Mouse (Mus musculus): ENCODE measurements around the gene Klk14. TPM values are rescaled to one million over a fixed set of nuclear protein-coding genes. Genes with fewer than 3 reads are reported as not detected.
"Not testable (repeated sequence)": the region's sequence is repeated elsewhere in the genome, so short reads cannot be mapped to it uniquely, and the experiment has no call there.

Gene Klk14
- polyA plus RNA-seq (2015; fragmentation: Nextera tagmentation; extraction: Ambion mirVana), result not detected in 2 replicates

- ATAC-seq, result no peak
- Histone ChIP-seq H3K27me3 (no peaks in the 10 kb centered on the region), H3K4me1 (no peaks in the 10 kb centered on the region)
These were observed at the start of gene Klk14 for GRCm38 (mm10) chr7:43690118-43690517. TSS of gene Klk14 (plus strand) at chr7:43690418.

DNA sequence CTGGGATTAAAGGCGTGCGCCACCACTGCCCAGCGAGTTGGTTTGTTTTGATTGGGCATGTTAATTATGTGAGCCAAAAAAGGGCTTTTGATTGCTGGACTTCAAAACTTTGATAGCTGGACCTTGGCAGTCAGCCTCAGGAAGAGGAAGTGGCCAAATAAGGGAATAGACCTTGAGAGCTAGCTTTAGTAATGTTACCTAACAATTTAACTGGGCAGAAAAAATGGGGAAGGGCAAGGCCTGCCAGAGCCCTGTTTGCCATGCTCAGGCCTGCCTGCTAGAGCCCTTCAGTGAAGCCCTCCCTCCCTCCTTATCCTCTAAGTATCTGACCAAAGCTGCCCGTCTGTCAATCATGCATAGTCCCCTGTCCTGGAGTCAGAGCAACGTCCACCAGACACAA, 47.6 kb upstream of the Klk14 start:
- Histone ChIP-seq H3K4me3 (no peak overlapping the region), H3K9me3 (replicated peaks) (no peaks in the 10 kb centered on the region), H3K4me2 (no peak overlapping the region), H3K9ac (no peak overlapping the region), H3K36me3 (ENCODE audit: poor library complexity, severe bottlenecking) (no peaks in the 10 kb centered on the region), H3K27me3 (no peaks in the 10 kb centered on the region), H3K4me1 (no peaks in the 10 kb centered on the region), H3K27ac (no peak overlapping the region)
- WGBS, result 92% methylated on average over 5 of the region's 5 CpGs
- ATAC-seq, result no peak

More at GRCm38 (mm10) chr7:43690118-43690517, at the start of gene Klk14:
- H3K9ac ChIP-seq, result no peak within 1 kb of the TSS
- no peaks in the 10 kb centered on the region; the same call in 1 of the 2 replicates for H3K9me3 ChIP-seq (replicated peaks)
- H3K27ac ChIP-seq, result no peak within 1 kb of the TSS
- no peak within 1 kb of the TSS for H3K4me3 ChIP-seq
- no peak within 1 kb of the TSS for H3K4me2 ChIP-seq
- H3K36me3 ChIP-seq (ENCODE audit: poor library complexity, severe bottlenecking), result no peaks in the 10 kb centered on the region

DNA sequence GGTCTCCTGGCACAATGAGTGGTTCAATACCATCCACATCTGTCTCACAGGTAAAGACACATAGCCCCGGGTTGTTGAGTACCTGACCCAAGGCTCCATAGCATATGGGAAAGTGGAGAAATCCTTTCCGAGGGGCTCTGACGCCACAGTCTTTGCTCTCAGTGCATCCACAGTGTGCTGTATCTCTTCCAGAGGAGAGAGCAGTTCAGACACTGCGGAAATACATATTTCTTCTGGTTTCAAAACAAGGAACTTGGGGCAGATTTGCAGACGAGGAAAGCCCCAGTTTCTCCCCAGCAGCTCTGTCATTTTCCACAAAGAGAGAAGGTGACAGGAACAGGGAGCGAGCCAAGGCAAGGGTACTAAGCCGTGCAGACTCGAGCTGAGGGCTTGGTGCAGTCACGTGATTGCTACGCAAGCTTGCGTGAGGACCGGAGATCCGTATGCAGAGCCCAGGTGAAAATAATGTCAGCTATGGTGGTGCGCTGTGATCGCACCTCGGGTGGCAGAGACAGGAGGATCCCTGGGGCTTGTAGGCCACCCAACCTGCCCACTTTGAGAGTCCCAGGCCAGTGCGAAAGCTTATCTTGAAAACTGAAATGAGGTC, 47.1 kb upstream of the Klk14 start:
- 88% methylated on average over 17 of the region's 17 CpGs for WGBS
- no peak overlapping the region for H3K4me3 ChIP-seq
- H3K27ac ChIP-seq, result no peak overlapping the region
- no peaks in the 10 kb centered on the region for H3K27me3 ChIP-seq
- H3K36me3 ChIP-seq (ENCODE audit: poor library complexity, severe bottlenecking), result no peaks in the 10 kb centered on the region
- H3K4me1 ChIP-seq, result no peaks in the 10 kb centered on the region
- no peaks in the 10 kb centered on the region for H3K9me3 ChIP-seq (replicated peaks)
- no peak overlapping the region for H3K9ac ChIP-seq
- ATAC-seq, result no peak
- no peak overlapping the region for H3K4me2 ChIP-seq

GRCm38 (mm10) chr7:43652683-43653082, 37.5 kb upstream of the Klk14 start:
- Histone ChIP-seq H3K4me1 (no peaks in the 10 kb centered on the region), H3K9me3 (replicated peaks) (no peaks in the 10 kb centered on the region; the same call in 1 of the 2 replicates), H3K36me3 (ENCODE audit: poor library complexity, severe bottlenecking) (no peaks in the 10 kb centered on the region), H3K27me3 (no peaks in the 10 kb centered on the region), H3K27ac (no peak overlapping the region), H3K4me2 (no peak overlapping the region), H3K4me3 (no peak overlapping the region), H3K9ac (no peak overlapping the region)
- 91% methylated on average over 6 of the region's 6 CpGs for WGBS
- no peak for ATAC-seq

- Histone ChIP-seq H3K27me3 (no peaks in the 10 kb centered on the region), H3K27ac (no peak overlapping the region), H3K9ac (no peak overlapping the region), H3K4me2 (no peak overlapping the region), H3K9me3 (replicated peaks) (no peaks in the 10 kb centered on the region; the same call in 1 of the 2 replicates), H3K4me3 (no peak overlapping the region), H3K36me3 (ENCODE audit: poor library complexity, severe bottlenecking) (no peaks in the 10 kb centered on the region), H3K4me1 (no peaks in the 10 kb centered on the region)
- no peak for ATAC-seq
- 87% methylated on average over 3 of the region's 3 CpGs for WGBS
These were observed 35.7 kb upstream of the Klk14 start for GRCm38 (mm10) chr7:43654519-43654918.

- 76% methylated on average over 6 of the region's 6 CpGs for WGBS
These were observed 34.0 kb upstream of the Klk14 start for GRCm38 (mm10) chr7:43656232-43656631.

GRCm38 (mm10) chr7:43660002-43660401, 30.2 kb upstream of the Klk14 start, which contains the start of gene Siglece:
TSS of gene Siglece (minus strand) at chr7:43660161.
- ATAC-seq, result no peak
- Histone ChIP-seq H3K9me3 (replicated peaks) (no peaks in the 10 kb centered on the region), H3K36me3 (ENCODE audit: poor library complexity, severe bottlenecking) (no peaks in the 10 kb centered on the region), H3K9ac (no peak within 1 kb of the TSS), H3K4me3 (no peak within 1 kb of the TSS), H3K27me3 (no peaks in the 10 kb centered on the region), H3K27ac (no peak within 1 kb of the TSS), H3K4me2 (no peak within 1 kb of the TSS), H3K4me1 (no peaks in the 10 kb centered on the region)
- 85% methylated on average over 1 of the region's 1 CpGs for WGBS

More at GRCm38 (mm10) chr7:43656232-43656631, 34.0 kb upstream of the Klk14 start:
- Histone ChIP-seq H3K27me3 (no peaks in the 10 kb centered on the region), H3K27ac (no peak overlapping the region), H3K4me2 (no peak overlapping the region), H3K4me3 (no peak overlapping the region), H3K36me3 (ENCODE audit: poor library complexity, severe bottlenecking) (no peaks in the 10 kb centered on the region), H3K9me3 (replicated peaks) (no peaks in the 10 kb centered on the region; the same call in 1 of the 2 replicates), H3K4me1 (no peaks in the 10 kb centered on the region), H3K9ac (no peak overlapping the region)
- ATAC-seq, result no peak

- no peaks in the 10 kb centered on the region for H3K27me3 ChIP-seq
- H3K4me3 ChIP-seq, result no peak overlapping the region
- H3K4me2 ChIP-seq, result no peak overlapping the region
- no peaks in the 10 kb centered on the region for H3K4me1 ChIP-seq
- H3K9ac ChIP-seq, result no peak overlapping the region
- H3K27ac ChIP-seq, result no peak overlapping the region
- H3K9me3 ChIP-seq (replicated peaks), result no peaks in the 10 kb centered on the region
- WGBS, result 96% methylated on average over 1 of the region's 1 CpGs
- H3K36me3 ChIP-seq (ENCODE audit: poor library complexity, severe bottlenecking), result no peaks in the 10 kb centered on the region
- no peak for ATAC-seq
These were observed 27.4 kb upstream of the Klk14 start for GRCm38 (mm10) chr7:43662804-43663203.

- H3K4me2 ChIP-seq; H3K36me3 ChIP-seq (ENCODE audit: poor library complexity, severe bottlenecking): not testable (repeated sequence)
- 95% methylated on average over 4 of the region's 4 CpGs for WGBS
These were observed 23.0 kb upstream of the Klk14 start for GRCm38 (mm10) chr7:43667221-43667620.

DNA sequence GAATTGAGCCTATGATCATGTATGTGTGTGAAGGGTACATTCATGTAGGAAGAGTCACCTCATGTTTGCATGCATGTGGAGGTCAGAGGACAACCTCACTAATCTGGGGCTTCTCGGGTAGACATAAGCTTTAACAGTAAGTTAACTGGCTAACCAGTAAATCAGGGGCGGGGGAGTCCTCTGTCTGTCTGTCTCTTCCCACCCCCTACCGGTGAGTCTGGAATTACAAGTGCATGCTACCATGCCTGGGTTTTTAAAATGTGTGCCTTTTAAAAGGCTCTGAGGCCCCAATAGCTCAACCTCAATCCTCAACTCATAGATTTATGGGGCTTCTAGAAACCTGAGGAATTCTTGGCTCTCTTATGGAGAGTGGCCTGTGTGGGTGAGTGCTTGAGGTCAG, 21.6 kb upstream of the Klk14 start:
- no peak overlapping the region for H3K4me3 ChIP-seq
- 23% methylated on average over 3 of the region's 3 CpGs for WGBS
- H3K4me2 ChIP-seq, result no peak overlapping the region
- no peak overlapping the region for H3K9ac ChIP-seq
- no peaks in the 10 kb centered on the region for H3K36me3 ChIP-seq (ENCODE audit: poor library complexity, severe bottlenecking)
- H3K27me3 ChIP-seq, result no peaks in the 10 kb centered on the region
- H3K9me3 ChIP-seq (replicated peaks), result no peaks in the 10 kb centered on the region
- ATAC-seq, result no peak
- no peak overlapping the region for H3K27ac ChIP-seq
- peaks cover 9% of the 10 kb centered on the region for H3K4me1 ChIP-seq

More at GRCm38 (mm10) chr7:43667221-43667620, 23.0 kb upstream of the Klk14 start:
- H3K27me3 ChIP-seq; H3K9ac ChIP-seq; ATAC-seq; H3K27ac ChIP-seq; H3K9me3 ChIP-seq (replicated peaks); H3K4me3 ChIP-seq; H3K4me1 ChIP-seq: not testable (repeated sequence)

DNA sequence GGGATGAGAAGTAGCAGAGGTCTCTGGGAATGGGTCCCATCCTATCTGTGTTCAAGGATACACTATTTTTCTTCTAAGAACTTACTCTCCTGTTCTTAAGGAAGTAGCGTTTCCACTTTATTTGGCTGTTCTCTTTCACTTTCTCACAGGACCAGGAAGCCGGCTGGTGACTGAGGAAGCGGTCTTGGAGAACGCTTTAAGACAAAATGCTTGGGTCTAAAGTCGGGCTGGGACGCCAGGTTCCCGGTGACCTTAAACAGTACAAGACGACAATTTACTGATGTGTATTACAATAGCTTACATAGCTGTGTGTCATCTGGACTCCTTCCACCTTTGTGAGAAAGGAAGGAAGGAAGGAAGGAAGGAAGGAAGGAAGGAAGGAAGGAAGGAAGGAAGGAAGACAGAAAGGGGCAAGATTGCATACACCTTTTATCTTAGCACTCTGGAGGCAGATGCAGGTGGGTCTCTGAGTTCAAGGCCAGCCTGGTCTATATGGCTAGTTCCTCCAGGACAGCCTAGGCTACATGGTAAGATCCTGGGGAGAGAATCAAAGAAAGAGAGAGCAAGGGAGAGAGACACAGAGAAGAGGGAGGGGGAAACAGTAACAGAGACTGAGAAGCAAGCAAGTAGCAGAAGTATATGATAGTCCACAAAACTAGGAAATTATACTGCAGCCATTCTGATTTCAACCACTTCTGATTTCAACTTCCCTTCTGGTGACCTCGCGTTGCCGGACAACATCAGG, 19.0 kb upstream of the Klk14 start:
- H3K4me1 ChIP-seq, result peaks cover 11% of the 10 kb centered on the region
- peak; percentile 63 for ATAC-seq
- WGBS, result 67% methylated on average over 11 of the region's 11 CpGs
- H3K9ac ChIP-seq, result peak overlapping the region; percentile 79
- peaks cover 20% of the 10 kb centered on the region for H3K36me3 ChIP-seq (ENCODE audit: poor library complexity, severe bottlenecking)
- peak overlapping the region; percentile 66 for H3K4me3 ChIP-seq
- no peak overlapping the region for H3K27ac ChIP-seq
- H3K9me3 ChIP-seq (replicated peaks), result no peaks in the 10 kb centered on the region
- peak overlapping the region; percentile 86 for H3K4me2 ChIP-seq
- no peaks in the 10 kb centered on the region for H3K27me3 ChIP-seq

- H3K4me3 ChIP-seq, result peak within 1 kb of the TSS; percentile 66
- peak within 1 kb of the TSS; percentile 86 for H3K4me2 ChIP-seq
- ATAC-seq, result peak; percentile 96
- no peaks in the 10 kb centered on the region for H3K9me3 ChIP-seq (replicated peaks)
- H3K27ac ChIP-seq, result no peak within 1 kb of the TSS; the same call in 1 of the 2 replicates
- H3K4me1 ChIP-seq, result peaks cover 11% of the 10 kb centered on the region
- H3K9ac ChIP-seq, result peak within 1 kb of the TSS; percentile 79
- H3K36me3 ChIP-seq (ENCODE audit: poor library complexity, severe bottlenecking), result peaks cover 28% of the 10 kb centered on the region
- WGBS, result under 1% methylated on average over 26 of the region's 26 CpGs
- no peaks in the 10 kb centered on the region for H3K27me3 ChIP-seq
These were observed 18.2 kb upstream of the Klk14 start, which contains the start of gene Ctu1 for GRCm38 (mm10) chr7:43671809-43672580. TSS of gene Ctu1 (plus strand) at chr7:43672016.

All from forebrain, embryonic 13.5 days (tissue).